Mouse (Mus musculus): Measurements from ENCODE around the gene Pllp. TPM values are rescaled to one million over a fixed set of nuclear protein-coding genes. Genes with fewer than 3 reads are reported as not detected.
A peak's percentile ranks its signal among the peaks of the same experiment; 100 is the strongest.

The Pllp gene
- polyA plus RNA-seq, 1 experiment from 2014 or later: 3.6 TPM

DNA sequence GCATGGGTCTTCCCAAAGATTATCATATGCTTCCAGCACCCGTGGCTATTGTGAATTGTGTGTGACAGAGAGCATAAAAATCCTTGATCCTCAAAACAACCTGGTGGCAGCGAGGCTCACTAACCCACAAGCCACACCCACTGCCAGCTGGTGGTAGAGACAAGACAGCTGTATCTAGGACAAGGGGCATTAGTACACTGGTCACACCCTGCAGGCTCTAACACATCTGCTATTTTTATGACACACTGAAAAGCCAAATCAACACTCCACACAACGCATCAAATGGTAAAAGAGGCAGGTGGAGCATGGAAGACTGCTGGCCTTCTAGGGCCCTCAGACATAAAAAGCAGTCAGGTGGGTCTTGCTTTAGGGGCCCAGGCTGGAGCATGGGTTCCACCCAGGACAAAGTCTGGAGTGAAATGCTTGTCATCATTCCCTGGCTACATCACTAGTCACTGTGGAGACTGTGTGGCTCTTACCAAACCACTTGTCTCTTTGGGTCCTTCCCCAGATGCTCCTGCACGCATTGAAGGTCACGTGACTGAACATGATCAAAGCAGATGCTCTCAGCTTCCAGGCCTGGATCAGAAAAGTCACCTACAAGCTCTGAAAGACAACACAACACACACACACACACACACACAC is 37.9 kb upstream of the Pllp start:
- H3K27me3 ChIP-seq (ENCODE audit: control insufficient read depth, insufficient read depth, low read depth, low read length): no peaks in the 10 kb centered on the region
- H3K9ac ChIP-seq (ENCODE audit: low read length): no peak overlapping the region
- H3K9me3 ChIP-seq (ENCODE audit: control insufficient read depth, low read length): no peaks in the 10 kb centered on the region
- WGBS: 61% methylated on average over 5 of the region's 5 CpGs
- H3K27ac ChIP-seq (ENCODE audit: low read length): no peak overlapping the region
- H3K4me3 ChIP-seq (ENCODE audit: low read length): no peak overlapping the region
- H3K4me1 ChIP-seq (replicated peaks; ENCODE audit: control insufficient read depth, insufficient read depth, low read length): no peaks in the 10 kb centered on the region
- no peak for ATAC-seq (ENCODE audit: low read depth)
- H3K4me2 ChIP-seq (ENCODE audit: low read depth, low read length): no peak overlapping the region
- no peaks in the 10 kb centered on the region for H3K36me3 ChIP-seq (ENCODE audit: control insufficient read depth, insufficient read depth, low read length)

- no peak for ATAC-seq (ENCODE audit: low read depth)
- no peaks in the 10 kb centered on the region for H3K27me3 ChIP-seq (ENCODE audit: control insufficient read depth, insufficient read depth, low read depth, low read length)
- H3K36me3 ChIP-seq (ENCODE audit: control insufficient read depth, insufficient read depth, low read length): no peaks in the 10 kb centered on the region
- no peak overlapping the region for H3K9ac ChIP-seq (ENCODE audit: low read length)
- H3K4me1 ChIP-seq (replicated peaks; ENCODE audit: control insufficient read depth, insufficient read depth, low read length): no peaks in the 10 kb centered on the region
- no peaks in the 10 kb centered on the region for H3K9me3 ChIP-seq (ENCODE audit: control insufficient read depth, low read length)
- no peak overlapping the region for H3K27ac ChIP-seq (ENCODE audit: low read length)
- WGBS: 55% methylated on average over 4 of the region's 4 CpGs
- H3K4me2 ChIP-seq (ENCODE audit: low read depth, low read length): no peak overlapping the region
- H3K4me3 ChIP-seq (ENCODE audit: low read length): no peak overlapping the region
Observed at GRCm38 (mm10) chr8:94729301-94729700, 33.2 kb upstream of the Pllp start.

- Histone ChIP-seq H3K4me1 (replicated peaks; ENCODE audit: control insufficient read depth, insufficient read depth, low read length) (no peaks in the 10 kb centered on the region), H3K9me3 (ENCODE audit: control insufficient read depth, low read length) (no peaks in the 10 kb centered on the region), H3K9ac (ENCODE audit: low read length) (no peak overlapping the region), H3K27ac (ENCODE audit: low read length) (no peak overlapping the region), H3K4me2 (ENCODE audit: low read depth, low read length) (no peak overlapping the region), H3K36me3 (ENCODE audit: control insufficient read depth, insufficient read depth, low read length) (no peaks in the 10 kb centered on the region), H3K27me3 (ENCODE audit: control insufficient read depth, insufficient read depth, low read depth, low read length) (no peaks in the 10 kb centered on the region), H3K4me3 (ENCODE audit: low read length) (no peak overlapping the region)
- WGBS: 70% methylated on average over 5 of the region's 5 CpGs
- ATAC-seq (ENCODE audit: low read depth): no peak
Observed at GRCm38 (mm10) chr8:94725998-94726397, 29.9 kb upstream of the Pllp start.

DNA sequence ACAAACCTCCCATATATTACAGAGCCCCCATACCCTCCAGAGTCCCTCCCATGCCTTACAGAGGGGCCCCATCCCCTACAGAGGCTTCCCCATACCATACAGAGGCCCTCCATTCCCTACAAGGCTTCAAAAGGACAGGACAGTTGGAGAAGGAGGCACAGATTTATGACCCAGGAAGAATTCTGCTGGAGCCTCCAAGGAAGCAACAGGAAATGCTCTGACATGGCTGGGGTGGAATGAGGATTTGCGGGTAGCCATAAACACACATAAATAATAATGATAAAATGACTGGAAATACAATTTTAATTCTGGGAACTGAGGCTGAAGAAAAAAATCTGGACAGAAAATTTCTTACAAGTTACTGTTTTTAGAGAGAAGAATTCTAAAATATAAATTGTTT is 20.8 kb upstream of the Pllp start:
- H3K27me3 ChIP-seq (ENCODE audit: control insufficient read depth, insufficient read depth, low read depth, low read length): no peaks in the 10 kb centered on the region
- H3K27ac ChIP-seq (ENCODE audit: low read length): no peak overlapping the region
- H3K9ac ChIP-seq (ENCODE audit: low read length): no peak overlapping the region
- H3K4me3 ChIP-seq (ENCODE audit: low read length): no peak overlapping the region
- no peak overlapping the region for H3K4me2 ChIP-seq (ENCODE audit: low read depth, low read length)
- 50% methylated on average over 1 of the region's 1 CpGs for WGBS
- H3K4me1 ChIP-seq (replicated peaks; ENCODE audit: control insufficient read depth, insufficient read depth, low read length): no peaks in the 10 kb centered on the region
- no peak for ATAC-seq (ENCODE audit: low read depth)
- H3K9me3 ChIP-seq (ENCODE audit: control insufficient read depth, low read length): no peaks in the 10 kb centered on the region
- no peaks in the 10 kb centered on the region for H3K36me3 ChIP-seq (ENCODE audit: control insufficient read depth, insufficient read depth, low read length)

DNA sequence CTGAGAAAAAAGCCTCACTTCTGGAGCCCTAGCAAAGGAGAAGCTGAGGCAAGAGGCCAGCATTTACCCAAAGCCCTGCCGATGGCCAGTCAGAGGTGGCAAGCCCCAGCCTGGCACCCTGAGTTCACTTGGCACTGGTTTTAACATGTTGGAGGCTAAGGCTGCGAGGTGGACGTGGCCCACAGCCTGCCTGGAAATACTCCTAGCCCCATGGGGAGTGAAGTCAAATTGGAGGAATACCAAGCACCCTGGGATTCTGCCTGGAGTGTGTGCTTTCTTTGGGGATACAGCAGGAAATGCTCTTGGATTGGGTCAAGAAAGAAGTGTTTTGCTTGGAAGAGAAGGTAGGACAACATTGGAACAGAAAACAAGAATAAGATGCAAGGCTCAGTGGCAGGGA is 19.8 kb upstream of the Pllp start:
- no peaks in the 10 kb centered on the region for H3K9me3 ChIP-seq (ENCODE audit: control insufficient read depth, low read length)
- H3K36me3 ChIP-seq (ENCODE audit: control insufficient read depth, insufficient read depth, low read length): no peaks in the 10 kb centered on the region
- WGBS: 78% methylated on average over 3 of the region's 3 CpGs
- no peak for ATAC-seq (ENCODE audit: low read depth)
- H3K27ac ChIP-seq (ENCODE audit: low read length): no peak overlapping the region
- H3K4me1 ChIP-seq (replicated peaks; ENCODE audit: control insufficient read depth, insufficient read depth, low read length): no peaks in the 10 kb centered on the region
- H3K27me3 ChIP-seq (ENCODE audit: control insufficient read depth, insufficient read depth, low read depth, low read length): no peaks in the 10 kb centered on the region
- H3K4me3 ChIP-seq (ENCODE audit: low read length): no peak overlapping the region
- no peak overlapping the region for H3K4me2 ChIP-seq (ENCODE audit: low read depth, low read length)
- no peak overlapping the region for H3K9ac ChIP-seq (ENCODE audit: low read length)

GRCm38 (mm10) chr8:94714556-94714955 is 18.5 kb upstream of the Pllp start:
- Histone ChIP-seq H3K27ac (ENCODE audit: low read length) (no peak overlapping the region), H3K4me1 (replicated peaks; ENCODE audit: control insufficient read depth, insufficient read depth, low read length) (no peaks in the 10 kb centered on the region), H3K9me3 (ENCODE audit: control insufficient read depth, low read length) (no peaks in the 10 kb centered on the region), H3K9ac (ENCODE audit: low read length) (no peak overlapping the region), H3K36me3 (ENCODE audit: control insufficient read depth, insufficient read depth, low read length) (no peaks in the 10 kb centered on the region), H3K27me3 (ENCODE audit: control insufficient read depth, insufficient read depth, low read depth, low read length) (no peaks in the 10 kb centered on the region), H3K4me3 (ENCODE audit: low read length) (no peak overlapping the region), H3K4me2 (ENCODE audit: low read depth, low read length) (no peak overlapping the region)
- WGBS: 35% methylated on average over 5 of the region's 5 CpGs
- no peak for ATAC-seq (ENCODE audit: low read depth)

DNA sequence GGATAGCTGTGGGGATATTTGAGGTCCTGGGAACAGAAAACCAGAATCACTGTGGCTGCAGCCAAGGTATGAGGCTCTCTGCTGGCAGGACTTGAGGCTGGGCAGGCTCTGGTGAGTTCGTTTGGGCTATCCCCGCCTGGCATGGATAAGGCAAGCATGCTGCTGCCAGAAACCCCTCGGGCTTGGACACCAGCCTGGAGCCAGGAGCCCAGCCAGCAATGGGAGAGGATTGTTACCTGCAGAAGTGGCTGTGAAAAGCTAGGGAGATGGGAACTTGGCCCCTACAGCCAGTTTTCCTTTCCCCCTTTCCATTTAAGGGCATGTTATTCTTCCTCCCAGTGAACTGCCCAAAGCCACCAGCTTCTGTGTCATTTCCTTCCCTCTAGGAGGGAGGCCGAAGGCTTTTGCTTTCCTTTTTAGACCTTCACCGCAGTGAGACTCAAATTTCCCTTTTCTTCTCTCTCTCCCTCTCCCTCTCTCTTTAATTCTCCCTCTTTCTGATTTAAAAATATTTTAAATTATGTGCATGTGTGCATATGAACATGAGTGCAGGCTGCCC is 15.2 kb upstream of the Pllp start:
- Histone ChIP-seq H3K4me1 (replicated peaks; ENCODE audit: control insufficient read depth, insufficient read depth, low read length) (no peaks in the 10 kb centered on the region), H3K36me3 (ENCODE audit: control insufficient read depth, insufficient read depth, low read length) (no peaks in the 10 kb centered on the region), H3K27ac (ENCODE audit: low read length) (peak overlapping the region; percentile 41), H3K9ac (ENCODE audit: low read length) (no peak overlapping the region), H3K4me2 (ENCODE audit: low read depth, low read length) (0 out of 2 replicates have a peak overlapping the region, but pooled peaks have one; percentile 7), H3K9me3 (ENCODE audit: control insufficient read depth, low read length) (no peaks in the 10 kb centered on the region), H3K27me3 (ENCODE audit: control insufficient read depth, insufficient read depth, low read depth, low read length) (no peaks in the 10 kb centered on the region), H3K4me3 (ENCODE audit: low read length) (no peak overlapping the region)
- WGBS: 50% methylated on average over 5 of the region's 5 CpGs
- ATAC-seq (ENCODE audit: low read depth): peak; percentile 52; the same call in 1 of the 2 replicates

GRCm38 (mm10) chr8:94710336-94710735 is 14.3 kb upstream of the Pllp start:
- no peaks in the 10 kb centered on the region for H3K4me1 ChIP-seq (replicated peaks; ENCODE audit: control insufficient read depth, insufficient read depth, low read length)
- no peak overlapping the region for H3K9ac ChIP-seq (ENCODE audit: low read length)
- H3K36me3 ChIP-seq (ENCODE audit: control insufficient read depth, insufficient read depth, low read length): no peaks in the 10 kb centered on the region
- no peaks in the 10 kb centered on the region for H3K27me3 ChIP-seq (ENCODE audit: control insufficient read depth, insufficient read depth, low read depth, low read length)
- H3K4me3 ChIP-seq (ENCODE audit: low read length): no peak overlapping the region
- H3K9me3 ChIP-seq (ENCODE audit: control insufficient read depth, low read length): no peaks in the 10 kb centered on the region
- ATAC-seq (ENCODE audit: low read depth): no peak
- no peak overlapping the region for H3K27ac ChIP-seq (ENCODE audit: low read length)
- WGBS: 57% methylated on average over 8 of the region's 8 CpGs
- H3K4me2 ChIP-seq (ENCODE audit: low read depth, low read length): no peak overlapping the region

DNA sequence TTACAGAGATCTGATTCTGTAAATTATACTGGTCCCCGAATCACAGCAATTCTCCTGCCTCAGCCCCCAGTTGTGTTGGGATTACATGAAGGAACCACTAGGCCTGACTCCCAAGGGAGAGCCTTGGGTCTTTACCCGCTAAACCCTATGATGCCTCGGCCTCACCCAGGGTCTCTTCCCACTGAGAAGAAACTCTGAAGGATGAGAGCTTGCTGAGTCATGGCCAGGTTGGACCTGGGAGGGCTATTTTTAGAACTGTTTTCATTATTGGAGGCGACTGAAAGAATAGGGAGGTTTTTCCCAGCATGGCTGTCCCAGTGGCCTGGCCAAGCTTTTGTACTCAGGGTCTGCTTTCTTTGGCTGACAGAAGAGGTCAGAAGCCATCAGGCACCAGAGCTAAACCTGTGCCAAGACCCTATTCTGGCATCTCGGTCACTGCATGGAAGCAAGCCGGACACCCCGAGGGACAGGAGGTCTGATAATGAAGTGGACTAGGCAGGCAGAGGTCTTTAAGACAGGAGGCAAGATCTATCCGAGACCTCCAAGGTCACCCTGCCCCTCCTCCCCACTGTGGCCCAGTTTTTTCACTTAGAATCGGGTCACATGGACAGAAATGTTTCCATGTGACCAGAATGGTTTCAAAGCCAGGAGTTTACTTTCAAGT is 10.8 kb upstream of the Pllp start:
- no peaks in the 10 kb centered on the region for H3K36me3 ChIP-seq (ENCODE audit: control insufficient read depth, insufficient read depth, low read length)
- no peak overlapping the region for H3K4me3 ChIP-seq (ENCODE audit: low read length)
- H3K4me1 ChIP-seq (replicated peaks; ENCODE audit: control insufficient read depth, insufficient read depth, low read length): no peaks in the 10 kb centered on the region
- ATAC-seq (ENCODE audit: low read depth): no peak
- H3K4me2 ChIP-seq (ENCODE audit: low read depth, low read length): no peak overlapping the region
- no peaks in the 10 kb centered on the region for H3K9me3 ChIP-seq (ENCODE audit: control insufficient read depth, low read length)
- no peaks in the 10 kb centered on the region for H3K27me3 ChIP-seq (ENCODE audit: control insufficient read depth, insufficient read depth, low read depth, low read length)
- H3K27ac ChIP-seq (ENCODE audit: low read length): no peak overlapping the region
- H3K9ac ChIP-seq (ENCODE audit: low read length): no peak overlapping the region
- WGBS: 60% methylated on average over 9 of the region's 9 CpGs

Measured in lung, embryonic 16.5 days (tissue).